Mouse (Mus musculus) forebrain, embryonic 15.5 days (tissue): Measurements from ENCODE around the gene Nrxn2. TPM values are rescaled to one million over a fixed set of nuclear protein-coding genes. Genes with fewer than 3 reads are reported as not detected.
A peak's percentile ranks its signal among the peaks of the same experiment; 100 is the strongest.

Experiments
- ATAC-seq: fragments of 200-750 bp; cut with Nextera tagmentation; replicated peaks from 2 replicates; pipeline ENCODE4 v1.8.0; 2017; ENCODE audit warnings: mild to moderate bottlenecking, moderate TSS enrichment, moderate library complexity
- H3K27ac ChIP-seq: fragments of 300-500 bp; sonication (generic); replicated peaks from 2 replicates; pipeline ENCODE4 v1.5.1; 2015; ENCODE audit warnings: mild to moderate bottlenecking, inconsistent platforms
- H3K27me3 ChIP-seq: fragments of 300-500 bp; sonication (generic); 2 replicates; pipeline ENCODE4 v1.6.1; 2015; ENCODE audit warnings: inconsistent platforms
- H3K36me3 ChIP-seq: fragments of 300-500 bp; sonication (generic); 2 replicates; pipeline ENCODE4 v1.6.1; 2015; ENCODE audit warnings: mild to moderate bottlenecking, inconsistent platforms
- H3K4me1 ChIP-seq: fragments of 300-500 bp; sonication (generic); 2 replicates; pipeline ENCODE4 v1.6.1; 2015; ENCODE audit warnings: inconsistent platforms
- H3K4me2 ChIP-seq: fragments of 300-500 bp; sonication (generic); replicated peaks from 2 replicates; pipeline ENCODE4 v1.6.1; 2015; ENCODE audit warnings: mild to moderate bottlenecking, inconsistent platforms
- H3K4me3 ChIP-seq: fragments of 300-500 bp; sonication (generic); 2 replicates; pipeline ENCODE4 v1.5.1; 2015; ENCODE audit warnings: mild to moderate bottlenecking, inconsistent platforms
- H3K9ac ChIP-seq: fragments of 300-500 bp; sonication (generic); replicated peaks from 2 replicates; pipeline ENCODE4 v1.6.1; 2015; ENCODE audit warnings: mild to moderate bottlenecking, inconsistent platforms
- H3K9me3 ChIP-seq: fragments of 300-500 bp; sonication (generic); 2 replicates; pipeline ENCODE4 v1.6.1; 2016; ENCODE audit warnings: inconsistent platforms
- WGBS: fragments of 180-500 bp; shearing (Covaris S2); methylation state at CpG from one replicate; pipeline ENCODE4 v1.1.7; 2015; ENCODE audit warnings: mixed read lengths; 5-methylcytosine and 5-hydroxymethylcytosine counted together
- polyA plus RNA-seq: library from polyadenylated mRNA; unstranded; fragments of >200 nt; fragmentation: Nextera tagmentation; extraction: Ambion mirVana; gene quantifications from 2 replicates; pipeline ENCODE4 v1.2.1, GENCODE M21; 2015

The Nrxn2 gene
- polyA plus RNA-seq, 1 experiment from 2014 or later, result 32.4 TPM

DNA sequence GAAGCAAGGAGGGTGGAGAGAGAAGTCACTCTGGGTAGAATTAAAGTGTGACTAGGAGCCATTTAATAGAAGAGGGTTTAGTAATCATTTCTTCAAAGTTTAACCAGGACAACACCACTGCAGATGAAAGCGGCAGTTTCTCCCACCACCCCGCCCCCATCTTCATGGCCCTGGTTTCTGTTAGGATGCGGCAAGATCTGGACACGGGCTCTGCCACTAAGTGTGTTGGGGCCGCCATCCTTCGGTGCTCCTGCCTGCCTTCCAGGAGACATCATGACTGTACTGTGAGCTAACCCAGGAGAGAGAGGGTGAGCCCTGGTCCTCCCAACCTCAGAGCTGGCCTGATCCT, 124.5 kb downstream of the Nrxn2 start:
- H3K9me3 ChIP-seq, result no peaks in the 10 kb centered on the region
- no peak for ATAC-seq

GRCm38 (mm10) chr19:6543518-6543917, 125.0 kb downstream of the Nrxn2 start:
- H3K9me3 ChIP-seq, result no peaks in the 10 kb centered on the region
- 22% methylated on average over 7 of the region's 7 CpGs for WGBS
- no peak for ATAC-seq
- H3K9ac ChIP-seq, result no peak overlapping the region
- H3K27ac ChIP-seq, result no peak overlapping the region
- H3K4me1 ChIP-seq, result peaks cover 4% of the 10 kb centered on the region
- H3K4me3 ChIP-seq, result no peak overlapping the region
- no peak overlapping the region for H3K4me2 ChIP-seq
- H3K27me3 ChIP-seq, result no peaks in the 10 kb centered on the region
- H3K36me3 ChIP-seq, result no peaks in the 10 kb centered on the region

More for the DNA sequence above, 124.5 kb downstream of the Nrxn2 start:
- no peaks in the 10 kb centered on the region for H3K27me3 ChIP-seq
- no peaks in the 10 kb centered on the region for H3K4me1 ChIP-seq
- H3K36me3 ChIP-seq, result no peaks in the 10 kb centered on the region
- no peak overlapping the region for H3K4me2 ChIP-seq
- no peak overlapping the region for H3K4me3 ChIP-seq
- H3K27ac ChIP-seq, result no peak overlapping the region
- no peak overlapping the region for H3K9ac ChIP-seq
- WGBS, result 91% methylated on average over 6 of the region's 6 CpGs

DNA sequence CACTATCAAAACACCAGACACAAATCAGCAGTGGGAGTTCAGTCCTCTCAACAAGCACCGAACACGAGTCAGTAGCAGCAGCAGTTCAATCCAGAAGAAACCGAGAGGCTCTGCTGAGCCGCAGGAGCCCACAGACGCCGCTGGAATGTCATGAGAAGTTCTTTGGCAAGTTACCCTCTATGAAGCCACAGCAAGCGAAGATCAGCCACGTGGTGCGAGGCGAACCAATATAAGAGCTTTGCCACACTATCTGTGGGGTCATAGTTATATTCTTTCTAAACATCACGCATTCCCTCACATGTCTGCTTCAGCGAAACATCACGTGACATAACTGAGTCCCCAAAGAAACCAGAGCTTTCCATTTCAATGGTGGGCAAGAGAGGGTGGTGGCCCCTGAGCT, 126.2 kb downstream of the Nrxn2 start:
- Histone ChIP-seq H3K9ac (no peak overlapping the region), H3K9me3 (no peaks in the 10 kb centered on the region), H3K4me3 (no peak overlapping the region), H3K27me3 (no peaks in the 10 kb centered on the region), H3K4me1 (peaks cover 16% of the 10 kb centered on the region), H3K4me2 (no peak overlapping the region), H3K27ac (no peak overlapping the region), H3K36me3 (no peaks in the 10 kb centered on the region)
- WGBS, result 85% methylated on average over 13 of the region's 13 CpGs
- no peak for ATAC-seq

- H3K9me3 ChIP-seq, result no peaks in the 10 kb centered on the region
- no peak overlapping the region for H3K27ac ChIP-seq
- H3K36me3 ChIP-seq, result no peaks in the 10 kb centered on the region
- H3K4me3 ChIP-seq, result no peak overlapping the region
- no peak overlapping the region for H3K4me2 ChIP-seq
- H3K9ac ChIP-seq, result no peak overlapping the region
- WGBS, result 88% methylated on average over 5 of the region's 5 CpGs
- no peak for ATAC-seq
- H3K27me3 ChIP-seq, result no peaks in the 10 kb centered on the region
- H3K4me1 ChIP-seq, result peaks cover 21% of the 10 kb centered on the region
These were observed 127.0 kb downstream of the Nrxn2 start for GRCm38 (mm10) chr19:6545481-6545880.

- Histone ChIP-seq H3K4me2 (no peak overlapping the region), H3K4me1 (peaks cover 21% of the 10 kb centered on the region), H3K27me3 (no peaks in the 10 kb centered on the region), H3K9me3 (no peaks in the 10 kb centered on the region), H3K4me3 (no peak overlapping the region), H3K36me3 (no peaks in the 10 kb centered on the region), H3K27ac (no peak overlapping the region), H3K9ac (no peak overlapping the region)
- 67% methylated on average over 1 of the region's 1 CpGs for WGBS
- ATAC-seq, result no peak
These were observed 127.6 kb downstream of the Nrxn2 start for GRCm38 (mm10) chr19:6546096-6546495.

DNA sequence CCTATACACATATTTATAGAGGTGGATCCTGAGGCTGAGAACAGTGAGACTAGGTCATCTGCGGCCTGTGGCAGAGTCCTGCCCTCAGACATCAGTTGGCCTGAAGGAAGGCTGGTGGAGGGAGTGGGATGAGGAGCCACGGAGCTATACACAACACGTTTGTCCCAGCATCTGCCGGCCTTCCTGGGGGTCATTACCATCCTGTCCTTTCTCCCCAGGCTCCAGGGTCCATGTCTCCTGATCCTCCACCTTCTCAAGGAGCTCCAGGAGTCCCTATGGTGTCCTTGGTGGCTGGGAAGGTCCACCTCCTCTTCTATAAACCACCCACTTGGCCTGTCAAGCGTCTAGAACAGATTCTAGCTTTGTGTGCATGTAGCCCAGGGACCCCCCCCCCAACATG, 129.3 kb downstream of the Nrxn2 start:
- Histone ChIP-seq H3K27ac (no peak overlapping the region), H3K9me3 (no peaks in the 10 kb centered on the region), H3K36me3 (no peaks in the 10 kb centered on the region), H3K4me3 (no peak overlapping the region), H3K4me2 (no peak overlapping the region), H3K27me3 (no peaks in the 10 kb centered on the region), H3K4me1 (peaks cover 21% of the 10 kb centered on the region), H3K9ac (no peak overlapping the region)
- 91% methylated on average over 5 of the region's 5 CpGs for WGBS
- no peak for ATAC-seq

DNA sequence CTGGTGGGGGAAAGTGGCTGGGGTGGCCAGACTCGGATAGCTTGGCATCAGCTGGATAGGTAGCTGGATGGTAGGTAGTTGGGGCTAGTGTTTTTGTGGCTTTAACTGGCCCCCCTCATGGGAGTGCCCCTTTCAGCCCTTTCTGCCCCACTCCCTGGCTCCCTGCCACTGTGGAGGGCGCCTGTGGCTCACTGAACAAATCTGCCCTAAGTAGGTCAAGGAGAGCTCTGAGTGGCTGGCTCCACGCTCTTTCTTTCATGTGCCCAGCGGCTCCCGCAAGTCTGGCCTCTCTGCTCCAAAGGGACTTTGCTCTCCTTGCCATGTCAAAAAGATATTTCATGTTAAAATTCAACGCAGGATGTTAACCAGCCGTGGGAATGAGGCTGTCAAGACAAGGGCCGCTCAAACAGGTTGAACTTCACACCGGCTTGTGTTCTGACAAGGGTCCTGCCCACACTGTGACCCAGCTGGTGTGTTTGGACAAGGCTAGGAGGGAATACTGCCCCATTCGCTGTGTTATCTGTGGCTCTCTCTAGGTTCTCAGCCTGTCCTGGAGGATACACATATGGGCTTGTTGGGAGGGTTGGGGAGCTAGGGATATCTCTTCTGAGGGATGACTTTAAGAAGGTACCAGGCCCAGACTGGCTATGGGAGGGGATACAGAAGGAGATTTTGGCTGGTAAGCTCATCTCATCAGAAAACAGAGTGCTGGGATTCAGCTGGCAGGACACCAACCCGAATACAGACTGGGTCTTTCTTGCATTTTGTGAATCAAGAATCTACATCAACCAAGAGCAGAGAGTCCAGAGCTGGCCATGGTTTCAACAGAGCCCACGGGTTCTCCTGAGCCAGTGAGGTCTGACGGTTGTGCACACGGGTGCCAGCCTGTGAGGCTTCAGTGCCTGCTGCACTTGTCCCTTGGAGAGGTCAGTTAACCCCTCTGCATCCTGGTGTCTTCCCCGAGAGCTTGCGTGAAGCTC, 130.2 kb downstream of the Nrxn2 start:
- no peaks in the 10 kb centered on the region for H3K36me3 ChIP-seq
- WGBS, result 59% methylated on average over 16 of the region's 16 CpGs
- no peak overlapping the region for H3K9ac ChIP-seq
- H3K4me3 ChIP-seq, result no peak overlapping the region
- no peak overlapping the region for H3K4me2 ChIP-seq
- peak overlapping the region; percentile 36; the same call in 1 of the 2 replicates for H3K27ac ChIP-seq
- no peaks in the 10 kb centered on the region for H3K27me3 ChIP-seq
- no peaks in the 10 kb centered on the region for H3K9me3 ChIP-seq
- no peak for ATAC-seq
- H3K4me1 ChIP-seq, result peaks cover 21% of the 10 kb centered on the region

DNA sequence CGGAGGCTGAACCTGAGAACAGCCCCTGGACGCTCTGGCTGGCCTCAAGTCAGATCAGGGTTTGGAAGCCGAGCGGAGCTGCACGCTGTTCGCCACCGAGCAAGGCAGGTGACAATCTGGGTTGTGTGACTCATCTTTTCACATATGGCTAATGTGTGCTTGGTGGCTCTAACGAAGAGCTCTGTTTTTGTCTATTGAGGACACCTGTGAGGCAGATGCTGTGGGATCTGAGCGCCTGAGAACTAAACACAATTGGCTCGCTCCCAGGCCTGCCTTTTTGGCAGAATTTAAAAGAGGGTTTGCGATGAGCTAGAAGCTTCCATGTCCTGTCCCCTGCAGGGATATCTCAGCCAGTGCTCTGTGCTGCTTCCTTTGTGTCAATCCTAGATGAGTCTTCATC, 131.0 kb downstream of the Nrxn2 start:
- H3K36me3 ChIP-seq, result no peaks in the 10 kb centered on the region
- H3K27ac ChIP-seq, result peak overlapping the region; percentile 36; the same call in 1 of the 2 replicates
- WGBS, result 58% methylated on average over 11 of the region's 11 CpGs
- H3K27me3 ChIP-seq, result no peaks in the 10 kb centered on the region
- no peak for ATAC-seq
- no peak overlapping the region for H3K4me3 ChIP-seq
- H3K4me2 ChIP-seq, result no peak overlapping the region
- H3K9me3 ChIP-seq, result no peaks in the 10 kb centered on the region
- peaks cover 21% of the 10 kb centered on the region for H3K4me1 ChIP-seq
- H3K9ac ChIP-seq, result no peak overlapping the region

DNA sequence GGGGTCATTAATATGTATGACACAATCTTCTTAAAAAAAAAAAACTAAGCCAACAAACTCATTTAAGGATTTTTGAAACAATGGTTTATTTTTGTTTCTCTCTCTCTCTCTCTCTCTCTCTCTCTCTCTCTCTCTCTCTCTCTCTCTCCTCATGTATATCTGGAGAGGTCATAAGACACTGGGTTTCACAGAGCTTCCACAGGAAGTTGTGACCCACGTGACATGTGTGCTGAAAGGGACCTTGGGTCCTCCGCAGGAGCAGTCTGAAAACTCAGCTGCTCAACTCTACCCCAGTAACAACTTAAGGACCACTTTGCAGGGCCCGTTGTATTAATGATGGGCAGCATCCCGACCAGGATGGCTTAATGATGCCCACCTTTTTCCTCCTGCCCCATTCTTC, 132.7 kb downstream of the Nrxn2 start:
- Histone ChIP-seq H3K36me3 (no peaks in the 10 kb centered on the region), H3K27ac (no peak overlapping the region), H3K9ac (no peak overlapping the region), H3K27me3 (no peaks in the 10 kb centered on the region), H3K4me2 (no peak overlapping the region), H3K4me3 (no peak overlapping the region), H3K4me1 (peaks cover 21% of the 10 kb centered on the region), H3K9me3 (no peaks in the 10 kb centered on the region)
- no peak for ATAC-seq
- 69% methylated on average over 4 of the region's 4 CpGs for WGBS

DNA sequence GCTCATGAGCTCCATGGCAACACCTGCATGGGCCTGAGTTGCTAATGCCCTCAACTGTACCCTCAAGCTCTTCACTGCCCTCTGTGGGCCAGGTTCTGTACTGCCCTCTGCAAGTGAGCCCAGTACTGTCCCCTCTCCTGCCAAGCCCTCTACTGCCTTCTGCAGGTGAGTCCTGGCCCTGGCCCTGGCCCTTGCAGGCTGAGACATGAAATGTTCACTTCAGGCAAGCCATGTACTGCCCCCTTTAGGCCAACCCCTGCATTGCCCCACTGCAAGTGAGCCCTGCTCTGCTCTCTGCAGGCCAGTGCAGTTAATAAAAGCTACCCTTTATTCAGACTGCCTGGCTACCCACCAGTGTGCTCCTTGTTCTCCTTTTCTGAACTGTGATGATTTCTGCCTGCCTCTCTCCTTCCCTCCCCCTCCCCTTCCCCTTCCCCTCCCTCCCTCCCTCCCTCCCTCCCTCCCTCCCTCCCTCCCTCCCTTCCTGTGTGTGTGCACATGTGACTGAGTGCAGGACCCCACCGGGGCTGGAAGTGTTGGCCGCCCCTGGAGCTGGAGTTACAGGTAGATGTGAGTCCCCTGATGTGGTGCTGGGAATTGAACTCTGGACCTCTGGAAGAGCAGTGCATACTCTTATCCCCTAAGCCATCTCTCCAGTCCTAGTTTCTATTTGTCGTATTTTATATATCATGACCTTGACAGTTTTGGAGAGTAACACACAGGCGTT, 133.9 kb downstream of the Nrxn2 start:
- Histone ChIP-seq H3K4me1 (peaks cover 21% of the 10 kb centered on the region), H3K9me3 (no peaks in the 10 kb centered on the region), H3K27me3 (no peaks in the 10 kb centered on the region), H3K27ac (no peak overlapping the region), H3K9ac (no peak overlapping the region), H3K4me3 (no peak overlapping the region), H3K36me3 (no peaks in the 10 kb centered on the region), H3K4me2 (no peak overlapping the region)
- ATAC-seq, result no peak
- 88% methylated on average over 4 of the region's 4 CpGs for WGBS

GRCm38 (mm10) chr19:6553174-6553573, 134.6 kb downstream of the Nrxn2 start:
- no peak overlapping the region for H3K4me3 ChIP-seq
- H3K36me3 ChIP-seq, result no peaks in the 10 kb centered on the region
- 85% methylated on average over 5 of the region's 5 CpGs for WGBS
- no peak overlapping the region for H3K9ac ChIP-seq
- H3K4me1 ChIP-seq, result peaks cover 20% of the 10 kb centered on the region
- ATAC-seq, result no peak
- H3K27me3 ChIP-seq, result no peaks in the 10 kb centered on the region
- H3K4me2 ChIP-seq, result no peak overlapping the region
- H3K27ac ChIP-seq, result no peak overlapping the region
- H3K9me3 ChIP-seq, result no peaks in the 10 kb centered on the region

DNA sequence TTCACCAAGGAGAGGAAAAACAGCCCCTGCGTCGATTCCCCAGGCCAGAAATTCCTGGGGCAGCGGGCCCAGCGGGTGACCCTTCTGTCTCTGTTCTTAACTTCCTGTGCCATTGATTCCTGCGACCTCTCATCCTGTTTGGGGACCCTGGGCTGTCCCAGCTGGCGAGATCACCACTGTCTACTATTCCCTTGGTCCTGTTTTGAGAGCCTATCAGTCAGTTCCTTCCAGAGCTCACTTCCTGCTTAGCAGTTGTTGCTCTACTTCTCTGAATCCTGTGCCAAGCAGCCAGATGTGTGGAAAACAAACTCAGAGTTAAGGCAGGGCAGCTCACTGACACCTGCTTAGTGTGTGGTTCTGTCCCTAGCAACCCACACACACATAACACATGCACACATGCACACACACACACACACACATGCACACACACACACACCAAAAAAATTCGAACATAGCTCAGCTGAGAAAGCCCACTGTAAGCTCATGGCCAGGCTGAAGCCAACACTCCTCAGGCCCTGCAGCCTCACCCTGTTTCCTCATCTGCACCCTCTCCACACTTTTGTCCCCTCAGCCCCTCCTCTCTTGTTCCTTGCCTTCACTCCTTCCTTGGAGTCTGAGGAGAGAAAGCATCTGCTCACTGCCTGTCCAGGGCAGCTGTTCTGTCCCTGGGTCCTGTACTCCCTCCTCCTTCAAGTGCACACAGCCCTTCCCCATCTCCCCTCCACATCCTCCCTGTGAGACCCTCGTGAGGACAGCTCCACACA, 135.5 kb downstream of the Nrxn2 start:
- Histone ChIP-seq H3K4me3 (no peak overlapping the region), H3K4me2 (no peak overlapping the region), H3K27me3 (no peaks in the 10 kb centered on the region), H3K9ac (no peak overlapping the region), H3K4me1 (peaks cover 12% of the 10 kb centered on the region), H3K36me3 (no peaks in the 10 kb centered on the region), H3K9me3 (no peaks in the 10 kb centered on the region), H3K27ac (no peak overlapping the region)
- 38% methylated on average over 8 of the region's 8 CpGs for WGBS
- no peak for ATAC-seq
